Mouse (Mus musculus): ENCODE data around the gene Tmem11. TPM values are rescaled to one million over a fixed set of nuclear protein-coding genes. Genes with fewer than 3 reads are reported as not detected.
"Not testable (repeated sequence)": the region's sequence is repeated elsewhere in the genome, so short reads cannot be mapped to it uniquely, and the experiment has no call there.

The Tmem11 gene
- polyA plus RNA-seq, 1 experiment from 2014 or later, result 20.6 TPM

DNA sequence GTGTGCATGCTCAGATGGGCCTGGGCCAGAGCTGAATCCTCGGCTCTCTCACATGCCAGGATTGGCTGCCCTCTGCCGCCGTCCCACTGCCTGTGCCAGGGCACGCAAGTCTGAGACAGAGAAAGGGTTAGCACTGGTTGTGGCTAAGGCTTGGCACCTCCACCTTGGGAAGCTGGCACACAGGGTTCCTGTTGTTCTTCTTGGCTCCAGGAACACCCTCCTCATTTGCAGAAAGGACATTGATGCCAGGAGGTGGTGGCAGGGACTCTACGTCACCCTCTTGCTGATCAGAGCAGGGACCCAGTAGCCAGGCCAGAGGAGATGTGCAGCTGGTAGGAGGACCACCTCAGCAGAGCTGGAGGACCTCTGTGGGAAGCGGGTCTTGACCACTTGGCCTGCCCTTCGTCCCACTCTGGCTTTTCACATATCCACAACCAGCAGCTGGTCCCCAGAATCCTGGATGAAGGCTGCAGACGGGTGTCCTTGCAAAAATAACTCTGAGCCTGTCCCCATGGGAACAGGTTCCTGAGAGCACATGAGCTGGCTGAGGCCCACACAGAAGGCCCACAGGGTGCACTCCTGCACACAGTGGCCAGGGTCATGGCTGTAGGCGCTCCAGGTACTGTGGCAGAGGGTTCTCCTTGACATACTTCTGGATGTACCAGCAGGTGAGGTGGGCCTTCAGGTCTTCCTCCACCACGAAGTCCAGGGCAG, 26.5 kb upstream of the Tmem11 start:
- H3K36me3 ChIP-seq (ENCODE audit: inconsistent target), result peaks cover 25% of the 10 kb centered on the region
- no peak overlapping the region for H3K27ac ChIP-seq
- H3K4me3 ChIP-seq (ENCODE audit: inconsistent target), result no peak overlapping the region
- 96% methylated on average over 8 of the region's 10 CpGs for WGBS (ENCODE audit: missing documents)
- peaks cover 18% of the 10 kb centered on the region; the same call in 1 of the 2 replicates for H3K79me2 ChIP-seq (ENCODE audit: inconsistent target)

DNA sequence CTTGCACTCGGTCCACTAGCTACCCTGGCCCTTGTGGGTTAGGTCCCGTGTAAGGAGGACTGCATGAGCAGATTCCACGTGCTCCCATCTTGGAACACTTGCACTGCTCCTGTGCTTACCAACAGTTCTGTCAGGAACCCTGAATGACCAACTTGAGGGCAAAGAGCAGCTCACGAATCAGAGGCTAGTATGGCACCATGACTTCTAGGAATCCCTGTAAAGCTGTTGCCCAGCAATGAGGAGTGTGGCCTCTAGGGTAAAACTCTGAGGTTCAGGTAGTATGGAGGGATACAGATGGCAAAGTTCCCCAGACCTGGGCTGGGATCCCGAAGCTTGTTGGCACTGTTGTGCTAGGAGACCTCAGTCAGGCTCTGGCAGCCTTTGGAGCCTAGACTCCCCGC, 24.6 kb upstream of the Tmem11 start:
- WGBS (ENCODE audit: missing documents), result 97% methylated on average over 6 of the region's 6 CpGs
- H3K79me2 ChIP-seq (ENCODE audit: inconsistent target), result no peaks in the 10 kb centered on the region; the same call in 1 of the 2 replicates
- H3K4me3 ChIP-seq (ENCODE audit: inconsistent target), result no peak overlapping the region
- H3K36me3 ChIP-seq (ENCODE audit: inconsistent target), result peaks cover 25% of the 10 kb centered on the region
- H3K27ac ChIP-seq, result no peak overlapping the region

DNA sequence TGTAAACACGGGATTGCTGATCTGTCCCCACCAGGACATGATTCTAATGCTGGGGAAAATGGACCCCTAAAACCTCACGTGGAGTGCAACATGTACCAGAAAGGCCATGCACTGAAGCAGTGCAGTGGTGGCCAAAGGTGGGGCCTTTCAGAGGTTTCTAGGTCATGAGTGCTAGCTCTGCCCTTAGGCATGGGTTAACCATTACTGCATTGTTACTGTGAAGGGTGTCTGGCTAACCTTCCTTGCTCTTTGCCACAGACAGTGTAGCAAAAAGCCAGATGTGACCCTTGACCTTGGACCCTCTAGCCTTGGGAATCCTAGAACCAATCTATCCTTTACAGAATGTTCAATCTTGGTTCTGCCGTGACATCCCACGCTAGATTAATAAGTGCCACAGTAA, 23.4 kb upstream of the Tmem11 start:
- WGBS (ENCODE audit: missing documents), result 94% methylated on average over 4 of the region's 4 CpGs
- Histone ChIP-seq H3K4me3 (ENCODE audit: inconsistent target) (no peak overlapping the region), H3K27ac (no peak overlapping the region), H3K36me3 (ENCODE audit: inconsistent target) (peaks cover 25% of the 10 kb centered on the region), H3K79me2 (ENCODE audit: inconsistent target) (no peaks in the 10 kb centered on the region)

DNA sequence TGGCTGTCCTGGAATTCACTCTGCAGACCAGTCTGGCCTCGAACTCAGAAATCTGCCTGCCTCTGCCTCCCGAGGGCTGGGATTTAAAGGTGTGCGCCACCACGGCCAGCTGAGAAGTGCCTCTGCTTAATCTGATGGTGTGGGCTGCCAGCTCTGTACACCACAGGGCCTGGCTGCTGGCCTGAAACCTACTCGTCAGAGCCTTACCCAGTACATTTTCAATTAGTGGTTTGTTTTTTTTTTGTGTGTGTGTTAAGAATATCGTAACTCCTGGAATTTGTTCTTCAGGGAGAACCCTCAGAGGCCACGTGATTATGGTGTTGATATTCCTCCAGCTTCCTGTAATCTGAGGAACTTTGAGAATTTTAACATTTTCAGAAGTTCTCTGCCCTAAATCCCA, 22.9 kb upstream of the Tmem11 start:
- Histone ChIP-seq H3K36me3 (ENCODE audit: inconsistent target) (peaks cover 25% of the 10 kb centered on the region), H3K27ac (no peak overlapping the region), H3K79me2 (ENCODE audit: inconsistent target) (no peaks in the 10 kb centered on the region), H3K4me3 (ENCODE audit: inconsistent target) (no peak overlapping the region)
- 83% methylated on average over 7 of the region's 7 CpGs for WGBS (ENCODE audit: missing documents)

DNA sequence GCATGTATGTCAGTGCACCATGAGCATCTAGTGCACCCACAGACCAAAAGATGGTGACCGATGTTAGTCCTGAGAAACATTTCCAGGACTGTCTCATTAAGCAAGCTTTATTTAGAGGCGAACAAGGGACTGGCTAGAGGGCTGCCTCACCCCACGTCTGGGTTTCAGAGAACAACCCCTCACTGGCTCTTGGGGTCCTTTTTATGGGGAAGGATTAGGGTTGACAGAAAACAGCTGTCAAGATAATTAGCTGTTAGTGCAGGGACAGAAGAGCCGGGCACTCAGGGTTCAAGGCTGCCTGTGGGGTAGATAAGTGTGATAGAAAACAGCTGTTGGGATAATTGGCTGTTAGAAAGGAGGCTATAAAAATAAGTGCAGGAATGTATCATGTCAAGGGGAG, 16.8 kb upstream of the Tmem11 start:
- 93% methylated on average over 4 of the region's 4 CpGs for WGBS (ENCODE audit: missing documents)
- Histone ChIP-seq H3K36me3 (ENCODE audit: inconsistent target) (no peaks in the 10 kb centered on the region), H3K79me2 (ENCODE audit: inconsistent target) (no peaks in the 10 kb centered on the region), H3K4me3 (ENCODE audit: inconsistent target) (no peak overlapping the region), H3K27ac (no peak overlapping the region)

DNA sequence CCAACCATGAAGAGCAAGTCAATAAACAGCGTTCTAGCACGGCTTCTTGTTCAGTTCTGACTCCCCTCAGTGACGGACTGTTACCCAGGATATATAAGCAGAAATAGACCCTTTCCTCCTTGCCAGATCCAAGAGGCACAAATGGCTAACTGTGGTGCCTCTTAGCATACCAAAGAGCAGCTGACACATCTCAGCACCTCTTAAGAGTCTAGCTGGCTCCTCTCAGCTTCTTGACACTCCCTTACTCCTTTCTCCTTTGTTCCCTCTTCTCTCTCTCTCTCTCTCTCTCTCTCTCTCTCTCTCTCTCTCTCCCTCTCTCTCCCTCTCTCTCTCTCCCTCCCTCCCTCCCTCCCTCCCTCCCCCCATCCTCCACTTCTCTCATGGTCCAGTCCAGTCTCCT, 11.7 kb upstream of the Tmem11 start:
- Histone ChIP-seq H3K4me3 (ENCODE audit: inconsistent target) (no peak overlapping the region), H3K27ac (no peak overlapping the region), H3K79me2 (ENCODE audit: inconsistent target) (no peaks in the 10 kb centered on the region), H3K36me3 (ENCODE audit: inconsistent target) (no peaks in the 10 kb centered on the region)
- 76% methylated on average over 3 of the region's 3 CpGs for WGBS (ENCODE audit: missing documents)

DNA sequence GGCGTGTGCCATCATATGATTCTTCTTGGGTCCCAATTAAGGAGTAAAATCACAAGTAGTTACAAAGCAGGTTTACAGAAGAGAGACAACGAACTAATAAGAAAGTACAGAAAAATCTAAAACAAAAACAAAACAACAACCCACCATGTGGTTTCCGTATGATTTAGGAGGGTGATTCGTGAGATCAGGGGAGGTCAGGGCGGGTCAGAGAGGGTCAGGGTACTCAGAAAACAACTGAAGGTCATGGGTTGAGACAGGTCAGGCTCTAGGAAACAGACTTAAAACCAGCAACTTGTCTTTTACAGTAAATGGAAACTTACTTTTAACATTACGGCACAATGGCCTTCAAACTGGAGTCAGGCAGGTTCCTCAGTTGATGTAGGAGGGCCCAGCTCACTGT, 11.2 kb upstream of the Tmem11 start:
- Histone ChIP-seq H3K79me2 (ENCODE audit: inconsistent target) (no peaks in the 10 kb centered on the region), H3K36me3 (ENCODE audit: inconsistent target) (no peaks in the 10 kb centered on the region), H3K27ac (no peak overlapping the region), H3K4me3 (ENCODE audit: inconsistent target) (no peak overlapping the region)
- WGBS (ENCODE audit: missing documents), result 69% methylated on average over 6 of the region's 6 CpGs

DNA sequence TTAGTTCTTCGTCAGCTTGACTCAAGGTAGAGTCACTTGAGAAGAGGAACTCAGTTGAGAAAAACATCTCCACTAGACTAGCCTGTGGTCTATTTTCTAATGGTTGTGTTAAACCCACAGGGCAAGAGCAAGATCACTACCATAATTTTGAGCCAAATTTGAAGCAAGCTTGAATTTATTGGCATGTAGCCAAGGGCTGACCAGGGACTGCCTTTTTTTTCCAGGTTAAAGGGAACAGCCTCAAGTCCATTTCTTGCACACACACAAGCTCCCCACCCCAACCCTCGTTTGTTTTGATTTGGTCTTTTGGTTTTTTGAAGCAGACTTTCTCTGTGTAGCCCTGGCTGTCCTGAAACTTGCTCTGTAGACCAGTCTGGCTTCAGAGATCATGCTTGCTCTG, 10.8 kb upstream of the Tmem11 start:
- H3K36me3 ChIP-seq (ENCODE audit: inconsistent target), result no peaks in the 10 kb centered on the region
- no peak overlapping the region for H3K27ac ChIP-seq
- 66% methylated on average over 2 of the region's 2 CpGs for WGBS (ENCODE audit: missing documents)
- H3K79me2 ChIP-seq (ENCODE audit: inconsistent target), result no peaks in the 10 kb centered on the region
- H3K4me3 ChIP-seq (ENCODE audit: inconsistent target), result no peak overlapping the region

DNA sequence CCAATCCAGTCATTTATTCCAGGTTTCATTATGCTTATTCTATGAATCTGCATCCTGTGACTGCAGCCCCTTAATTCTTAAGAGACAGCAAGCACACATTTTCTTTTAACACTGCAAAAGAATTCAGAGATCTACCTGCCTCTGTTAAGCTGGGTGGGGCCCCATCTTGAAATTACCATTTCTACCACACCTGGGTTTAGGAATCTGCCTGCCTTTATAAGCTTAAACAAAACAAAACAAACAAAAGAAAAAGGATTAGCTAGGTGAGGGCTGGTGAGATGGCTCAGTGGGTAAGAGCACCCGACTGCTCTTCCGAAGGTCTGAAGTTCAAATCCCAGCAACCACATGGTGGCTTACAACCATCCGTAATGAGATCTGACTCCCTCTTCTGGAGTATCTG, 7.9 kb upstream of the Tmem11 start:
- H3K36me3 ChIP-seq (ENCODE audit: inconsistent target); H3K79me2 ChIP-seq (ENCODE audit: inconsistent target); H3K27ac ChIP-seq; H3K4me3 ChIP-seq (ENCODE audit: inconsistent target): not testable (repeated sequence)
- WGBS (ENCODE audit: missing documents), result no CpG with 5 or more reads among the region's 3 CpGs

DNA sequence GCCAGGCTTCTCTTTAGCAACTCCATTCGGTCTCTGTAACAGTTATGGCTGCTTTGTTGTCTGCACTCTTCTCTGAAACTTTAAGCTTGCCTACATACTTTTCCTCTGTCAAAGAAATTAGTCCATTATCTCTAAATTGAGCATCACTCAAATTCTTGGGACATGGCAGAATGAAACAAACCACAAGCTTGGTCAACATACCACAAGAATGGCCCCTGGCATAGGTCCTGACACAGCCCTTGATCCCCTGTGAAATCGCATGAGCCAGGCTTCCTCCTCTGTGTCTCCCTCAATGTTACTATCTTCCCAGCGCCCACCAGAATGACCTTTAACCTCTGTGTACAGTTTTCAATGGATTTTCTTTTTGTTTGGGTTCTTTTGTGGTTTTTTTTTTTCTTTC, 3.3 kb upstream of the Tmem11 start:
- 69% methylated on average over 3 of the region's 3 CpGs for WGBS (ENCODE audit: missing documents)

DNA sequence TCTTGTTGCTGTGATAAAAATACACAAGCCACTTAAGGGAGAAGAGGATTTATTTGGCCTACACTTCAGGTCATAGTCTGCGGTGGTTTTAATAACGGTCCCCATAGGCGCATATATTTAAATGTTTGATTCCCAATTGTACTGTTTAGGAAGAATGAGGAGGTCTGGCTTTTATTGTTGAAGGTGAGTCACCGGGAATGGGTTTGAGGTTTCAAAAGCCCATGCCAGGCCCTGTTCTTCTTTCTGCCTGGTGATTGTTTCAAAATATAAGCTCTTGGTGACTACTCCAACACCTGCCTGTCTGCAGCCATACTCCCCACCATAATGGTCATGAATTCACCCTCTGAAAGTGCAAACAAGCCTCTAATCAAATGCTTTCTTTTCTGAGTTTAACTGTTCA, 1.5 kb upstream of the Tmem11 start:
- Histone ChIP-seq H3K36me3 (ENCODE audit: inconsistent target) (no peaks in the 10 kb centered on the region), H3K27ac (no peak overlapping the region), H3K79me2 (ENCODE audit: inconsistent target) (peaks cover 29% of the 10 kb centered on the region), H3K4me3 (ENCODE audit: inconsistent target) (no peak overlapping the region)
- WGBS (ENCODE audit: missing documents), result 85% methylated on average over 4 of the region's 4 CpGs

More for the DNA sequence above, 3.3 kb upstream of the Tmem11 start:
- H3K4me3 ChIP-seq (ENCODE audit: inconsistent target), result no peak overlapping the region
- no peaks in the 10 kb centered on the region for H3K36me3 ChIP-seq (ENCODE audit: inconsistent target)
- H3K79me2 ChIP-seq (ENCODE audit: inconsistent target), result peaks cover 11% of the 10 kb centered on the region
- no peak overlapping the region for H3K27ac ChIP-seq

DNA sequence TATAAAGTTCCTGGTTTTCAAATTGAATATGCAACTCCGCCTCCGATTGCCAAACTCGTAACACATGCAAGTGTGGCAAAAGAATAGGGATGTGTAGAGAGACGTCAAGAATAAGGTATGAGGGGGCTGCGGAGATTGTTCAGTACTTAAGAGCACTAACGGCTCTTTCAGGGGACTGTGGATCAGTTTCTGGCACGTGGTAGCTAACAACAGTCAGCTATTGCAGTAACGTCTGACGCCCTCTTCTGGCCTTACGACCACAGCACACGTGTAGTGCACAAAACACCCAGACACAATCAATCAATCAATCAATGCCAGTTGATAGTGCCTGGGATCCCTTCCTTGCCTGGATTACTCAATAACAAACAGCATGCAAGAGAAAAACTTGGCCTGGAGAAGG, 351 bp upstream of the Tmem11 start:
- peak overlapping the region; percentile 73 for H3K4me3 ChIP-seq (ENCODE audit: inconsistent target)
- peaks cover 40% of the 10 kb centered on the region for H3K79me2 ChIP-seq (ENCODE audit: inconsistent target)
- WGBS (ENCODE audit: missing documents), result 2% methylated on average over 11 of the region's 11 CpGs

DNA sequence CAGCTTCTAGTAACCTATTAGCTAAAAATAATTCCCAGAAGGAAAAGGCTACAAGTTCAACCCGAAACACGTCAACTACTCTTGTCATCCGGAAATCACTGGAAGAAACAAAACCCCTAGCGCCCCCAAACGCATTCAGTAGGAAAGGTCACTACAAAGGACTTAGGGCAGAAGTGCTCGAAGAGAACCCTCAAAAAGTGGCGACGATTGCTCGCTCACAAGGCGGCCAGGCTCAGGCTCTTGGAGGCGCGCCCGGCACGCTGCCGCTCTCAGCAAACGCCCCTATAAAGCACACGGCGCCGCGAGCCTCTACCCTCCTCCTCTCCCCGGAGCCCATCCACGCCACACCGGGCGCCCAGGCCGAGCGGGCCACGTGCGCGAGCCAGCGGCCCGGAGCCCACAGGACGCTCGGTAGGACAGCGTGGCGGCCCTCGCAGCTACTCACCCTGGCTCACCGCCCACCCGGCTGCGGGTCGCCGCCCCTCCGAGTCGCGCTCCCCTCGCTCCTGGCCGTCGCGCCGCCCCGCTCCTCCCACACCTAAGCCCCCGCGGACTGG, 938 bp downstream of the Tmem11 start:
- peak overlapping the region; percentile 52 for H3K4me3 ChIP-seq (ENCODE audit: inconsistent target)
- H3K27ac ChIP-seq, result peak overlapping the region; percentile 15; the same call in 1 of the 2 replicates
- WGBS (ENCODE audit: missing documents), result under 1% methylated on average over 26 of the region's 52 CpGs
- H3K36me3 ChIP-seq (ENCODE audit: inconsistent target), result no peaks in the 10 kb centered on the region
- H3K79me2 ChIP-seq (ENCODE audit: inconsistent target), result peaks cover 53% of the 10 kb centered on the region

More for the DNA sequence above, 351 bp upstream of the Tmem11 start:
- Histone ChIP-seq H3K27ac (peak overlapping the region; percentile 82), H3K36me3 (ENCODE audit: inconsistent target) (no peaks in the 10 kb centered on the region)

DNA sequence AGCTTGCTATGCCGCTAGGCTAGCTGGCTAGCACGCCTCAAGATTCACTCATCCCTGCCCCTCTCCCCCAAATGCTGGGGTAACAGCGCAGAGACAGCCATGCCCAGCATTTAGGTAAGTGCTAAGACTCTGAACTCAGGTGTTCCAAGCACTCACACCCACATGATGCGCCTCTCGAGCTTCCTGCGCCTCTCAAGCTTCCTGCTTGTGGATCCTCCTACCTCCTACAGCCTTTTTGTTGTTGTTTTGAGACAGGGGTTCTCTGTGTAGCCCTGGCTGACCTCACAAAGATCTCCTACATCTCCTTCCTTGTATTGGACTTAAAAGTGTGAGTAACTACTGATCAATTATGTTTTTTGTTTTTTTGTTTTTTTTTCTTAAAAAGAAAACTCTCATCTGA, 6.0 kb downstream of the Tmem11 start:
- Histone ChIP-seq H3K36me3 (ENCODE audit: inconsistent target) (no peaks in the 10 kb centered on the region), H3K27ac (no peak overlapping the region)

DNA sequence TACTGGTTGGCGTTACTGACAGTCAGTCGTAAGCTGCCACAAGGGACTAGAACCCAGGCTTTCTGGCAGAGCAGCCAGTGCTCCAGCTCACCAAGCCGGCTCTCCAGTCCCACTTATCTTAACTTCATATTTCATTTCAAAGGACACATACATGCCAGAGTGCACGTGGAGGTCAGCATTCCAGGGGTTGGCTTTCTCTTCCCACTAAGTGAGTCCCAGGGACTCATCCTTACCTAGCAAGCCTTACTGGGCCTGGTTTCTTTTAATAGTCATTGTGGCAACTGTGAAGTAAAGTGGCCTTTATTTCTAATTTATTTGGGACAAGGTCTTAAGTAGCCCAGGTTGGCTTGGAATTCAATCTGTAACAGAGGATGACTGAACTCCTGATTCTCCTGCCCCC, 7.7 kb downstream of the Tmem11 start:
- no peaks in the 10 kb centered on the region for H3K36me3 ChIP-seq (ENCODE audit: inconsistent target)
- no peak overlapping the region for H3K27ac ChIP-seq
- WGBS (ENCODE audit: missing documents), result 94% methylated on average over 4 of the region's 4 CpGs
- peaks cover 100% of the 10 kb centered on the region for H3K79me2 ChIP-seq (ENCODE audit: inconsistent target)
- H3K4me3 ChIP-seq (ENCODE audit: inconsistent target), result no peak overlapping the region

More for the DNA sequence above, 6.0 kb downstream of the Tmem11 start:
- 77% methylated on average over 6 of the region's 6 CpGs for WGBS (ENCODE audit: missing documents)
- Histone ChIP-seq H3K79me2 (ENCODE audit: inconsistent target) (peaks cover 100% of the 10 kb centered on the region), H3K4me3 (ENCODE audit: inconsistent target) (no peak overlapping the region)

Data from macrophage (primary cell).